Mouse (Mus musculus) intestine, postnatal 0 days (tissue): ENCODE measurements around the gene Kctd7. TPM values are rescaled to one million over a fixed set of nuclear protein-coding genes. Genes with fewer than 3 reads are reported as not detected.

Source experiments
- ATAC-seq: fragments of 200-750 bp; cut with Nextera tagmentation; 2 replicates; pipeline ENCODE4 v1.8.0; 2017; ENCODE audit warnings: mild to moderate bottlenecking, moderate TSS enrichment, moderate library complexity
- H3K27ac ChIP-seq: fragments of 300-500 bp; sonication (generic); 2 replicates; pipeline ENCODE4 v1.5.1; 2014; ENCODE audit warnings: mild to moderate bottlenecking, low read depth, low read length, moderate library complexity
- H3K27me3 ChIP-seq: fragments of 300-500 bp; sonication (generic); replicated peaks from 2 replicates; pipeline ENCODE4 v1.6.1; 2014; ENCODE audit warnings: low read length, mixed read lengths; ENCODE audit not compliant: control insufficient read depth, insufficient read depth
- H3K36me3 ChIP-seq: fragments of 300-500 bp; sonication (generic); 2 replicates; pipeline ENCODE4 v1.6.1; 2014; ENCODE audit warnings: mild to moderate bottlenecking, moderate library complexity; ENCODE audit not compliant: control insufficient read depth, insufficient read depth
- H3K4me1 ChIP-seq: fragments of 300-500 bp; sonication (generic); replicated peaks from 2 replicates; pipeline ENCODE4 v1.6.1; 2014; ENCODE audit warnings: antibody characterized with exemption, low read length, mixed read lengths; ENCODE audit not compliant: control insufficient read depth, insufficient read depth
- H3K4me2 ChIP-seq: fragments of 300-500 bp; sonication (generic); replicated peaks from 2 replicates; pipeline ENCODE4 v1.6.1; 2014; ENCODE audit warnings: low read depth, mild to moderate bottlenecking, moderate library complexity
- H3K4me3 ChIP-seq: fragments of 300-500 bp; sonication (generic); 2 replicates; pipeline ENCODE4 v1.5.1; 2014; ENCODE audit warnings: low read depth, low read length
- H3K9ac ChIP-seq: fragments of 300-500 bp; sonication (generic); 2 replicates; pipeline ENCODE4 v1.6.1; 2014; ENCODE audit warnings: mild to moderate bottlenecking, low read depth, low read length
- H3K9me3 ChIP-seq: fragments of 300-500 bp; sonication (generic); 2 replicates; pipeline ENCODE4 v1.6.1; 2016; ENCODE audit warnings: mixed run types; ENCODE audit not compliant: control insufficient read depth
- CTCF ChIP-seq: sonication (generic); IDR thresholded peaks from 2 replicates; pipeline ENCODE4 v1.5.1; 2016; ENCODE audit warnings: low read depth, mild to moderate bottlenecking, control low read depth, antibody characterized with exemption, moderate library complexity
- WGBS: fragments of 180-500 bp; shearing (Covaris S2); extraction: QIAGEN DNeasy Blood & Tissue Kit; methylation state at CpG from one replicate; pipeline ENCODE4 v1.1.7; 2014; 5-methylcytosine and 5-hydroxymethylcytosine counted together
- polyA plus RNA-seq: library from polyadenylated mRNA; unstranded; fragments of >200 nt; fragmentation: Nextera tagmentation; extraction: Ambion mirVana; gene quantifications from 2 replicates; pipeline ENCODE4 v1.2.1, GENCODE M21; 2015

The Kctd7 gene
- polyA plus RNA-seq, 1 experiment from 2014 or later = 2.4 TPM

GRCm38 (mm10) chr5:130200233-130201029 lies 55.8 kb downstream of the Kctd7 start:
- H3K9me3 ChIP-seq = no peaks in the 10 kb centered on the region
- TF ChIP-seq CTCF = no peak
- no peaks in the 10 kb centered on the region for H3K4me1 ChIP-seq
- peak; percentile 90 for ATAC-seq
- 42% methylated on average over 10 of the region's 10 CpGs for whole genome bisulfite sequencing
- H3K9ac ChIP-seq = no peak overlapping the region
- peak overlapping the region; percentile 46; the same call in 1 of the 2 replicates for H3K27ac ChIP-seq
- H3K4me3 ChIP-seq = no peak overlapping the region
- no peak overlapping the region for H3K4me2 ChIP-seq
- H3K27me3 ChIP-seq = no peaks in the 10 kb centered on the region
- H3K36me3 ChIP-seq = peaks cover 30% of the 10 kb centered on the region

DNA sequence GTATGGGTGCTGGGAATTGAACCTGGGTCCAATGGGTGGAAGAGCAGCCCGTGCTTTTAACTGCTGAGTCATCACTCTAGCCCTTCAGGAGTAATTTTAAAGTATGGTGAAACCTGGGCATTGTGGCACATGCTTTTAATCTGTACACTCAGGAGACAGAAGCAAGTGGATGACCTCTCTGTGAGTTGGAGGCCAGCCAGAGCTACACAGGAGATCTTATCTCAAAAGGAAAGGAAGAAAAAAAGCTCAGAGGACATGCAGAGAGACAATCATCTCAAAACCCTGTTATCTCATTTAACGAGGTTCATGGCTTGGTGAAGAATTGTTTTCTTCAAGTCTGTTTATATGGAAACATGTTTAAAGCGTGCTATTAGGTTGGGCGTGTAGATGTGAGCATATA lies 59.3 kb downstream of the Kctd7 start:
- WGBS = 53% methylated on average over 4 of the region's 4 CpGs
- peak; percentile 35 for ATAC-seq

DNA sequence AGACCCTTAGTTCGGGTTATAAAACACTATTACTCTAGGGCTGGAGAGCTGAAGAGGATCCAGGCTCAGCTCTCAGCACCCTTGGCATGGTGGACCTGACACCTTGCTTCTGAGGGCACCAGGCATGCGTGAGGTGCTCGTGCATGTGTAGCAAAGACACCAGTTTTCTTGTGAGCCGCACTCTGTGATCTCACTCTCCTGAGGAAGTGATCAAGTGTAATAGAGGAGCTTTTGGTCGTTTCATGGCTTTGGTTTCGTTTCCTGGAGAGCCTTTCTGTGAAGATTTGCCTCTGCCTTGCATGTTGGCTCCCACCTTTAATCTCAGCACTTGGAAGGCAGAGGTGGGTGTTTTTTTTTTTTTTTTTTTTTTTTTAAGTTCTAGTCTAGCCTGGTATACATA lies 59.9 kb downstream of the Kctd7 start:
- peaks cover 34% of the 10 kb centered on the region for H3K36me3 ChIP-seq
- H3K27me3 ChIP-seq = no peaks in the 10 kb centered on the region
- no peak overlapping the region for H3K4me3 ChIP-seq
- peak overlapping the region; percentile 54; the same call in 1 of the 2 replicates for H3K27ac ChIP-seq
- ATAC-seq = no peak
- whole genome bisulfite sequencing = 90% methylated on average over 6 of the region's 6 CpGs
- no peaks in the 10 kb centered on the region for H3K4me1 ChIP-seq
- H3K9ac ChIP-seq = no peak overlapping the region
- no peak overlapping the region for H3K4me2 ChIP-seq
- no peaks in the 10 kb centered on the region for H3K9me3 ChIP-seq
- TF ChIP-seq CTCF = no peak

More for the DNA sequence above, 59.3 kb downstream of the Kctd7 start:
- peak overlapping the region; percentile 54; the same call in 1 of the 2 replicates for H3K27ac ChIP-seq
- H3K9ac ChIP-seq = no peak overlapping the region
- TF ChIP-seq CTCF = no peak
- no peaks in the 10 kb centered on the region for H3K4me1 ChIP-seq
- no peaks in the 10 kb centered on the region for H3K9me3 ChIP-seq
- H3K4me2 ChIP-seq = no peak overlapping the region
- no peaks in the 10 kb centered on the region for H3K27me3 ChIP-seq
- H3K4me3 ChIP-seq = no peak overlapping the region
- peaks cover 27% of the 10 kb centered on the region for H3K36me3 ChIP-seq

Other genes starting within 250 kb of the Kctd7 start
- 1.8 and 2.4 TPM in 2 replicates for gene Zbed5, start 249.1 kb upstream of the Kctd7 start, polyA plus RNA-seq
- not detected in 2 replicates for gene Phkg1, start 246.3 kb upstream of the Kctd7 start, polyA plus RNA-seq
- 3.3 and 3.8 TPM in 2 replicates for gene Nupr1l, start 236.3 kb upstream of the Kctd7 start, polyA plus RNA-seq
- 84.7 and 92.1 TPM in 2 replicates for gene Vkorc1l1, start 202.9 kb upstream of the Kctd7 start, polyA plus RNA-seq
- gene Gusb, start 141.8 kb upstream of the Kctd7 start, polyA plus RNA-seq = 260 and 264 TPM in 2 replicates
- gene Asl, start 115.6 kb upstream of the Kctd7 start, polyA plus RNA-seq = 148 and 182 TPM in 2 replicates
- 39.5 and 41.6 TPM in 2 replicates for gene Crcp, start 115.6 kb upstream of the Kctd7 start, polyA plus RNA-seq
- 28.7 and 29.3 TPM in 2 replicates for gene Tpst1, start 71.5 kb upstream of the Kctd7 start, polyA plus RNA-seq
- gene Rabgef1, start 26.9 kb downstream of the Kctd7 start, polyA plus RNA-seq = 21.1 and 21.9 TPM in 2 replicates
- gene Tmem248, start 72.2 kb downstream of the Kctd7 start, polyA plus RNA-seq = 45.7 and 47.0 TPM in 2 replicates
- gene Sbds, start 110.7 kb downstream of the Kctd7 start, polyA plus RNA-seq = 97.7 and 105 TPM in 2 replicates
- 12.0 and 15.0 TPM in 2 replicates for gene Tyw1, start 110.8 kb downstream of the Kctd7 start, polyA plus RNA-seq
- 0.14 TPM in 1 of 2 replicates, not detected in the other for gene Caln1, start 224.6 kb downstream of the Kctd7 start, polyA plus RNA-seq
- not detected in 2 replicates for gene A330070K13Rik, start 239.8 kb downstream of the Kctd7 start, polyA plus RNA-seq